Mouse (Mus musculus): ENCODE measurements around the gene Flot1.

DNA sequence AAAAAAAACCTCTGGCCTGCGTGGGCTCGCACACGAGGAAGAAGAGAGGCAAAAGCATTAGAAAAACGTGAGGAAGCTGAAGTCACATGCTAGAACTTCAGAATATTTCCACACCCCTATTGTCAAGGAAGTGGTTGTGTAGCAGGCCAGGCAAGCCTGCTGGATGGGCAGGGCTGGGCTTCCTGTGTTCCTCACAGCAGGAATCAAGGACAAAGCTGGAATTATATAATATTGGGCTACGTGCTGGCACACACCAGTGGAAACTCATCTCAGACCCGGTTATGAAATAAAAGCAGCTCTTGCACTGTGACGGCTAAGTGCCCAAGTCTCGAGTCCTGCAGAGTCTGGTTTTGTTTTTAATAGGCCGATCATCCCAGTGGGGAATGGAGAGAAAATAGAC, 15.0 kb upstream of the Flot1 start:
- no peak for TF ChIP-seq CTCF (IDR thresholded peaks at IDR 0.05; ENCODE audit: borderline replicate concordance, insufficient read depth, low read depth, low read length)
- no peak for TF ChIP-seq POLR2A (IDR thresholded peaks at IDR 0.05; ENCODE audit: borderline replicate concordance, insufficient read depth, low read length)
